Mouse (Mus musculus): ENCODE data around the gene Ptprc. TPM values are rescaled to one million over a fixed set of nuclear protein-coding genes. Genes with fewer than 3 reads are reported as not detected.

The Ptprc gene
- total and polyA plus RNA-seq, 3 experiments: 13.1 to 15.1 TPM; not detected in 1

DNA sequence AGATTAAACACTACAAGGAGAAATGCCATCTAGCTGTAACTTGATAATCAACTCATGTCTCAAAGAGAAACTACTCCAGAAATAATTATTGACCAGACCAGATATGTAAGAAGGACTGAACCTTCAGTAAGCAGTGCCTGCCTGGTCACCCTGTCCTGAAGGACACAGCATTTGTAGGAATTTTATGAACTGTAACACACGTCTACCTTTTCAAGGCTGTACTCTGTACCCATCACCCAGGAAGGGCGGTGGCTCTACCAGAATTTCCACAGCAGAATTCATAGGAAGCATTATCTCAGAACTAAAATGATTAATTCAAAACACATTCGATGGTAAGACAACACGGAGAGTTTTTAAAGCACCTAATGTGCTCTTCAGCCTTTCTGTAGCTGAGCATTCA, 1.4 kb downstream of the Ptprc start:
- Histone ChIP-seq H3K9me3 (replicated peaks; ENCODE audit: insufficient read depth, low read length) (no peaks in the 10 kb centered on the region), H3K79me2 (ENCODE audit: control insufficient read depth, insufficient read depth, low read length, poor library complexity) (peaks cover 11% of the 10 kb centered on the region), H3K4me3 (ENCODE audit: control insufficient read depth in 1 of 2, insufficient read depth in 1 of 2, low read depth in 2 of 2, low read length in 2 of 2) (peak overlapping the region; percentile 68 to 76), H3K9ac (ENCODE audit: control insufficient read depth, low read depth, low read length, poor library complexity, severe bottlenecking) (peak overlapping the region; percentile 72), H3K4me1 (ENCODE audit: control insufficient read depth in 1 of 2, insufficient read depth in 2 of 2, low read length in 2 of 2) (peaks cover 5 to 7% of the 10 kb centered on the region in 2 experiments), H3K36me3 (ENCODE audit: control insufficient read depth in 1 of 2, insufficient read depth in 2 of 2, low read length in 2 of 2) (peaks cover 0 to 11% of the 10 kb centered on the region in 2 experiments; a peak in 2 of 4 replicates), H3K27ac (ENCODE audit: control insufficient read depth, low read depth, low read length) (peak overlapping the region; percentile 89), H3K27me3 (ENCODE audit: control insufficient read depth in 1 of 2, insufficient read depth in 2 of 2, low read length in 2 of 2) (no peaks in the 10 kb centered on the region)
- peak; percentile 51 for DNase-seq (ENCODE audit: low read depth, low spot score)
- TF ChIP-seq GATA1 (IDR thresholded peaks at IDR 0.05; ENCODE audit: low read depth, low read length): 0 out of 2 replicates have a peak, but pooled peaks have one; percentile 22
- no peak for TF ChIP-seq TAL1 (IDR thresholded peaks at IDR 0.05; ENCODE audit: low read length)

DNA sequence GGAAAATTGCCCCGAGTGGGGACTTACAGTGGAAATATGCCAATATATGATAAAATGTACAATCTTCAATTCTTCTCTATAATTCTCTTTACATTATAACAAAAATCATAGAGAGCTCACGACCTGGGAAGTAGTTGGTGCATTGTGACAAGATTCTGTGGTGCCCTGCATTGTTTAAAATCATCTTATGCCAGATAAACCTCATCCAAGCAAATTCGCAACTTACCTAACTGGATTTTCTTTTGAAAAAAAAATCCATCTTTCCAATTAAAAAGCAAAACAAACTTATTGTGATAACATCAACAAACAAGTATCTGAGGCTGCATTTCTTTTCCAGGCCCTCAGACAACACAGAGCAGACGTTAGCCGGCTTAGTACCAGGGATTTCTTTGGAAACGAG, 1.8 kb downstream of the Ptprc start:
- peak overlapping the region; percentile 72 for H3K9ac ChIP-seq (ENCODE audit: control insufficient read depth, low read depth, low read length, poor library complexity, severe bottlenecking)
- no peak for DNase-seq (ENCODE audit: low read depth, low spot score)
- peaks cover 5 to 7% of the 10 kb centered on the region in 2 experiments for H3K4me1 ChIP-seq (ENCODE audit: control insufficient read depth in 1 of 2, insufficient read depth in 2 of 2, low read length in 2 of 2)
- no peak overlapping the region; the same call in 1 of the 2 replicates for H3K27ac ChIP-seq (ENCODE audit: control insufficient read depth, low read depth, low read length)
- H3K4me3 ChIP-seq (ENCODE audit: control insufficient read depth in 1 of 2, insufficient read depth in 1 of 2, low read depth in 2 of 2, low read length in 2 of 2): peak overlapping the region; percentile 68 to 76
- peaks cover 0 to 11% of the 10 kb centered on the region in 2 experiments; a peak in 2 of 4 replicates for H3K36me3 ChIP-seq (ENCODE audit: control insufficient read depth in 1 of 2, insufficient read depth in 2 of 2, low read length in 2 of 2)
- no peaks in the 10 kb centered on the region for H3K27me3 ChIP-seq (ENCODE audit: control insufficient read depth in 1 of 2, insufficient read depth in 2 of 2, low read length in 2 of 2)
- TF ChIP-seq JUND (IDR thresholded peaks at IDR 0.05; ENCODE audit: low read depth, low read length) (no peak), ETS1 (IDR thresholded peaks at IDR 0.05; ENCODE audit: low read depth, low read length) (no peak), UBTF (IDR thresholded peaks at IDR 0.05; ENCODE audit: borderline replicate concordance, insufficient read depth, low read depth, low read length) (no peak), TCF12 (IDR thresholded peaks at IDR 0.05; ENCODE audit: low read depth, low read length) (no peak), MXI1 (IDR thresholded peaks at IDR 0.05; ENCODE audit: low read depth, low read length) (no peak), NRF1 (IDR thresholded peaks at IDR 0.05; ENCODE audit: insufficient read depth, low read depth, low read length, poor library complexity, severe bottlenecking) (no peak), GABPA (IDR thresholded peaks at IDR 0.05; ENCODE audit: low read depth, low read length) (no peak), E2F4 (IDR thresholded peaks at IDR 0.05; ENCODE audit: borderline replicate concordance, low read depth, low read length) (no peak), ZNF384 (IDR thresholded peaks at IDR 0.05; ENCODE audit: low read depth, low read length) (no peak), RCOR1 (IDR thresholded peaks at IDR 0.05; ENCODE audit: low read depth, low read length) (no peak), NELFE (IDR thresholded peaks at IDR 0.05; ENCODE audit: low read depth, low read length) (no peak), MAX (IDR thresholded peaks at IDR 0.05; ENCODE audit: low read length) (no peak)
- H3K9me3 ChIP-seq (replicated peaks; ENCODE audit: insufficient read depth, low read length): no peaks in the 10 kb centered on the region
- peaks cover 11% of the 10 kb centered on the region for H3K79me2 ChIP-seq (ENCODE audit: control insufficient read depth, insufficient read depth, low read length, poor library complexity)

DNA sequence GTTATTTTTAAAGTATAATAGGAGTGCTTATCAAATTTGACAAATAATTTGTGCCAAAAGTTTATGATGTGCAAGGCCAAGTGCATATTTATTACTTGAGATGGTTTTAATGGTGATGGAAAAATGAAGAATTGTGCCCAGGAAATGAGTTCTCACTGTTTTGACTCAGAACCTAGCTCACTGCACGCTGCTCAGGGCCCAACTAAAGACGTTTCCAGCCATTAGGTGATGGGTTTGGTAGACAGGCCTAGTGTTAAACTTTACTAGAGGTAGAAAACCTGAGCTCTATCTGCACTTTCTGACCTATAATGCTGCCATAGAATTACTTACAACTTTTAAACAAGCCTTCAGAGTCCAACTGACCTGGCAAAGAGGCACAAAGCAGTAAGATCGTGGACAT, 3.0 kb downstream of the Ptprc start:
- H3K4me3 ChIP-seq (ENCODE audit: control insufficient read depth in 1 of 2, insufficient read depth in 1 of 2, low read depth in 2 of 2, low read length in 2 of 2): no peak overlapping the region
- H3K79me2 ChIP-seq (ENCODE audit: control insufficient read depth, insufficient read depth, low read length, poor library complexity): peaks cover 11% of the 10 kb centered on the region
- H3K9ac ChIP-seq (ENCODE audit: control insufficient read depth, low read depth, low read length, poor library complexity, severe bottlenecking): no peak overlapping the region
- H3K36me3 ChIP-seq (ENCODE audit: control insufficient read depth in 1 of 2, insufficient read depth in 2 of 2, low read length in 2 of 2): peaks cover 0 to 11% of the 10 kb centered on the region in 2 experiments; a peak in 2 of 4 replicates
- peaks cover 5 to 7% of the 10 kb centered on the region in 2 experiments for H3K4me1 ChIP-seq (ENCODE audit: control insufficient read depth in 1 of 2, insufficient read depth in 2 of 2, low read length in 2 of 2)
- H3K27ac ChIP-seq (ENCODE audit: control insufficient read depth, low read depth, low read length): no peak overlapping the region
- no peak for TF ChIP-seq ZKSCAN1 (IDR thresholded peaks at IDR 0.05; ENCODE audit: low read depth, low read length)
- TF ChIP-seq MXI1 (IDR thresholded peaks at IDR 0.05; ENCODE audit: low read depth, low read length): no peak
- TF ChIP-seq ZC3H11A (IDR thresholded peaks at IDR 0.05; ENCODE audit: low read depth, low read length): no peak
- TF ChIP-seq USF2 (IDR thresholded peaks at IDR 0.05; ENCODE audit: borderline replicate concordance in 1 of 2, insufficient read depth in 1 of 2, low read depth in 1 of 2, low read length in 2 of 2): no peak
- no peak for TF ChIP-seq BHLHE40 (IDR thresholded peaks at IDR 0.05; ENCODE audit: borderline replicate concordance, low read depth, low read length)
- no peak for TF ChIP-seq TBP (IDR thresholded peaks at IDR 0.05; ENCODE audit: low read depth, low read length)
- TF ChIP-seq KAT2A (conservative IDR thresholded peaks at IDR 0.05; ENCODE audit: low read depth, low read length): no peak
- TF ChIP-seq RCOR1 (IDR thresholded peaks at IDR 0.05; ENCODE audit: low read depth, low read length): no peak
- no peak for TF ChIP-seq MYB (IDR thresholded peaks at IDR 0.05; ENCODE audit: low read depth, low read length)
- TF ChIP-seq GABPA (IDR thresholded peaks at IDR 0.05; ENCODE audit: low read depth, low read length): no peak
- TF ChIP-seq POLR2AphosphoS2 (IDR thresholded peaks at IDR 0.05; ENCODE audit: low read length): no peak
- no peak for TF ChIP-seq USF1 (IDR thresholded peaks at IDR 0.05; ENCODE audit: low read depth, low read length)
- no peaks in the 10 kb centered on the region for H3K9me3 ChIP-seq (replicated peaks; ENCODE audit: insufficient read depth, low read length)
- no peaks in the 10 kb centered on the region for H3K27me3 ChIP-seq (ENCODE audit: control insufficient read depth in 1 of 2, insufficient read depth in 2 of 2, low read length in 2 of 2)
- no peak for DNase-seq (ENCODE audit: low read depth, low spot score)

Measured in MEL (cell line).